ENCODE assay signal across 8 mouse cellular contexts in the genomic region with DNA sequence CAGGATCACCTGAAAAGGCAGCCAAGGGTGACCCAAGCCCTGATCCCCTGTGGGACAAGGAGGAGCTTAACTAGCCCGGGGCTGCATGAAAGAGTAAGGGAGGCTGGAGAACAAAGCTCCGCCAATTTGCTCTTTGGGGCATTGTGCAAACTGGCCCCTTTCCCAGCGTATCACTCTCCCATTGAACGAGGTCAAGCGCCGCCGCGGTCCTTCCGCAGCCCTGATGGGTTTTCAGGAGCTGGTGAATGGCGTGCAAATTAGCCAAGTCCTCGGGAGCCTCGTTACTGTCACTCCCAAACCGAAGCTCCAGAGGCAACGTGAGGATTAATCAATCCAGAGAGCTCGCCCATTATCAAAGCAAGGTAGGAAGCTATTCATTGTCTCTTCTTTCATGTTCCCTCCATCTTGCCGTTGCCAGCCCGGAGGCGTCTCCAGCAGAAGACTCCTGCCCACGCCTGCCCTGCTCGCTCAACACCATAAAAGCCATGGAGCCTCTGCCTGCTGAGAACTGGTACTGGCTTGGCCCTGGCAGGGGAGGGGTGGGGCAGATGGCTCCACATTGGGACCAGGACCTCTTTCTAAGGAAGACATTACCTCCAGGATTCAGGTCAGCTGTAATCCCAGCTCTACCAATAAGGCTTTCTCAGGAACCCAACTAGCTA.
DNase-seq lines count a peak whose midpoint lies in the region; ATAC-seq lines count a peak whose summit lies in the region.

No protein-coding gene starts in this region.

- 27% methylated on average over 20 of the region's 20 CpGs for WGBS in heart, embryonic 13.5 days
- WGBS in heart, embryonic 11.5 days (ENCODE audit: insufficient replicate concordance): 29% methylated on average over 20 of the region's 20 CpGs
- WGBS in forebrain, embryonic 16.5 days: 1% methylated on average over 20 of the region's 20 CpGs

- ATAC-seq in heart, embryonic 13.5 days (ENCODE audit: extremely low read depth, insufficient number of reproducible peaks, low FRiP score, low TSS enrichment): no peak
- ATAC-seq in heart, embryonic 11.5 days (replicated peaks; ENCODE audit: insufficient number of reproducible peaks, low FRiP score, low TSS enrichment): no peak
- peak; percentile 46 for ATAC-seq in forebrain, embryonic 16.5 days

- H3K9me3 ChIP-seq in heart, embryonic 13.5 days: no peaks in the 10 kb centered on the region
- no peaks in the 10 kb centered on the region for H3K9me3 ChIP-seq in heart, embryonic 11.5 days (replicated peaks; ENCODE audit: control insufficient read depth, low read length)
- no peaks in the 10 kb centered on the region for H3K9me3 ChIP-seq in forebrain, embryonic 16.5 days (ENCODE audit: control insufficient read depth, low read length)

- peaks cover 80% of the 10 kb centered on the region for H3K4me1 ChIP-seq in heart, embryonic 13.5 days
- peaks cover 45% of the 10 kb centered on the region for H3K4me1 ChIP-seq in heart, embryonic 11.5 days (ENCODE audit: control insufficient read depth, insufficient read depth, low read length)
- H3K4me1 ChIP-seq in forebrain, embryonic 16.5 days (replicated peaks; ENCODE audit: control insufficient read depth, insufficient read depth, low read length): peaks cover 55% of the 10 kb centered on the region

- 0 out of 2 replicates have a peak overlapping the region, but pooled peaks have one; percentile 9 for H3K4me2 ChIP-seq in heart, embryonic 13.5 days
- no peak overlapping the region for H3K4me2 ChIP-seq in heart, embryonic 11.5 days
- H3K4me2 ChIP-seq in forebrain, embryonic 16.5 days (ENCODE audit: low read length): peak overlapping the region; percentile 48

- no peaks in the 10 kb centered on the region for H3K36me3 ChIP-seq in heart, embryonic 13.5 days
- no peaks in the 10 kb centered on the region for H3K36me3 ChIP-seq in heart, embryonic 11.5 days (ENCODE audit: control insufficient read depth, insufficient read depth, low read length)
- no peaks in the 10 kb centered on the region for H3K36me3 ChIP-seq in forebrain, embryonic 16.5 days (ENCODE audit: control insufficient read depth, insufficient read depth)

- no peak overlapping the region for H3K27ac ChIP-seq in heart, embryonic 13.5 days (replicated peaks)
- H3K27ac ChIP-seq in heart, embryonic 11.5 days (ENCODE audit: low read depth, low read length): no peak overlapping the region
- H3K27ac ChIP-seq in forebrain, embryonic 16.5 days (ENCODE audit: low read length): peak overlapping the region; percentile 60

- H3K27me3 ChIP-seq in heart, embryonic 13.5 days (replicated peaks): peaks cover 51% of the 10 kb centered on the region
- H3K27me3 ChIP-seq in heart, embryonic 11.5 days (ENCODE audit: control insufficient read depth, insufficient read depth, low read length): peaks cover 24% of the 10 kb centered on the region
- no peaks in the 10 kb centered on the region for H3K27me3 ChIP-seq in forebrain, embryonic 16.5 days (replicated peaks; ENCODE audit: control insufficient read depth, insufficient read depth, low read length)

- DNase-seq in left cerebral cortex, adult 9 months (ENCODE audit: low spot score in 2 of 2): peak; percentile 10 to 35
- DNase-seq in right cerebral cortex, postnatal 14 days: peak; percentile 45
- DNase-seq in cerebellum, postnatal 4 days (ENCODE audit: low spot score in 2 of 2): no peak
- DNase-seq in kidney, postnatal 10 days: no peak
- DNase-seq in urinary bladder, postnatal 25 days (ENCODE audit: low spot score): no peak

- H3K9ac ChIP-seq in heart, embryonic 13.5 days: no peak overlapping the region
- H3K9ac ChIP-seq in heart, embryonic 11.5 days (ENCODE audit: low read depth, low read length): no peak overlapping the region
- H3K9ac ChIP-seq in forebrain, embryonic 16.5 days (replicated peaks; ENCODE audit: low read depth, low read length): 0 out of 2 replicates have a peak overlapping the region, but pooled peaks have one; percentile 13

- H3K4me3 ChIP-seq in heart, embryonic 13.5 days: no peak overlapping the region
- H3K4me3 ChIP-seq in heart, embryonic 11.5 days (ENCODE audit: low read depth, low read length): no peak overlapping the region
- peak overlapping the region; percentile 26 for H3K4me3 ChIP-seq in forebrain, embryonic 16.5 days (replicated peaks; ENCODE audit: low read length)

Comparison
In these comparisons a context has a peak if more than half of its experiments do, and no peak if none do; other contexts are left out.
1. DNase-seq: peak in left cerebral cortex, adult 9 months (2 of 2) and right cerebral cortex, postnatal 14 days (single experiment); none in cerebellum, postnatal 4 days (0 of 2), kidney, postnatal 10 days (single experiment) and urinary bladder, postnatal 25 days (single experiment).